Mouse (Mus musculus) midbrain, embryonic 11.5 days (tissue): ENCODE measurements around the gene 1110008L16Rik. TPM values are rescaled to one million over a fixed set of nuclear protein-coding genes. Genes with fewer than 3 reads are reported as not detected.

ENCODE experiments used
- ATAC-seq: fragments of 200-750 bp; cut with Nextera tagmentation; 2 replicates; pipeline ENCODE4 v1.8.0; 2017; ENCODE audit warnings: moderate TSS enrichment, moderate library complexity; ENCODE audit not compliant: low FRiP score
- DNase-seq: peaks from one replicate; pipeline ENCODE4 v3.0.0; 2015; ENCODE audit warnings: low spot score; ENCODE audit errors: missing footprints
- H3K27ac ChIP-seq: fragments of 300-500 bp; sonication (generic); 2 replicates; pipeline ENCODE4 v1.5.1; 2014; ENCODE audit warnings: low read depth, low read length
- H3K27me3 ChIP-seq: fragments of 300-500 bp; sonication (generic); 2 replicates; pipeline ENCODE4 v1.6.1; 2014; ENCODE audit warnings: mild to moderate bottlenecking, low read length, moderate library complexity, mixed read lengths; ENCODE audit not compliant: control insufficient read depth, insufficient read depth
- H3K36me3 ChIP-seq: fragments of 300-500 bp; sonication (generic); 2 replicates; pipeline ENCODE4 v1.6.1; 2014; ENCODE audit warnings: mild to moderate bottlenecking, low read length, moderate library complexity, mixed read lengths; ENCODE audit not compliant: control insufficient read depth, insufficient read depth
- H3K4me1 ChIP-seq: fragments of 300-500 bp; sonication (generic); 2 replicates; pipeline ENCODE4 v1.6.1; 2014; ENCODE audit warnings: low read length; ENCODE audit not compliant: control insufficient read depth, insufficient read depth
- H3K4me2 ChIP-seq: fragments of 300-500 bp; sonication (generic); 2 replicates; pipeline ENCODE4 v1.6.1; 2014; ENCODE audit warnings: mild to moderate bottlenecking, moderate library complexity
- H3K4me3 ChIP-seq: fragments of 300-500 bp; sonication (generic); 2 replicates; pipeline ENCODE4 v1.5.1; 2014; ENCODE audit warnings: low read depth, low read length
- H3K9ac ChIP-seq: fragments of 300-500 bp; sonication (generic); 2 replicates; pipeline ENCODE4 v1.6.1; 2014; ENCODE audit warnings: low read length
- H3K9me3 ChIP-seq: fragments of 300-500 bp; sonication (generic); 2 replicates; pipeline ENCODE4 v1.6.1; 2016; ENCODE audit warnings: low read length; ENCODE audit not compliant: control insufficient read depth
- WGBS: fragments of 180-500 bp; shearing (Covaris S2); extraction: QIAGEN DNeasy Blood & Tissue Kit; methylation state at CpG from one replicate; pipeline ENCODE4 v1.1.7; 2014; 5-methylcytosine and 5-hydroxymethylcytosine counted together
- polyA plus RNA-seq: library from polyadenylated mRNA; unstranded; fragments of >200 nt; fragmentation: Nextera tagmentation; extraction: Ambion mirVana; gene quantifications from 2 replicates; pipeline ENCODE4 v1.2.1, GENCODE M21; 2014

The 1110008L16Rik gene
- polyA plus RNA-seq, 1 experiment from 2014 or later = 17.9 TPM

- Histone ChIP-seq H3K36me3 (no peaks in the 10 kb centered on the region), H3K27me3 (no peaks in the 10 kb centered on the region), H3K4me2 (peak within 1 kb of the TSS; percentile 65), H3K4me3 (peak within 1 kb of the TSS; percentile 65), H3K4me1 (peaks cover 15% of the 10 kb centered on the region), H3K9me3 (no peaks in the 10 kb centered on the region), H3K27ac (peak within 1 kb of the TSS; percentile 42), H3K9ac (peak within 1 kb of the TSS; percentile 82)
- whole genome bisulfite sequencing = under 1% methylated on average over 55 of the region's 55 CpGs
- peak; percentile 94 for ATAC-seq
- peak; percentile 98 for DNase-seq
These were observed 3.4 kb downstream of the 1110008L16Rik start, which contains the start of gene Ppp2r3c for GRCm38 (mm10) chr12:55302485-55303441. Ppp2r3c (minus strand) TSS chr12:55302998.

- no peak overlapping the region for H3K4me3 ChIP-seq
- no peaks in the 10 kb centered on the region for H3K36me3 ChIP-seq
- H3K9me3 ChIP-seq = no peaks in the 10 kb centered on the region
- H3K4me2 ChIP-seq = no peak overlapping the region
- ATAC-seq (no peak), DNase-seq (peak; percentile 28)
- peaks cover 6% of the 10 kb centered on the region for H3K4me1 ChIP-seq
- H3K9ac ChIP-seq = no peak overlapping the region
- no peaks in the 10 kb centered on the region for H3K27me3 ChIP-seq
- WGBS = 95% methylated on average over 4 of the region's 4 CpGs
- no peak overlapping the region for H3K27ac ChIP-seq
These were observed 7.0 kb downstream of the 1110008L16Rik start for GRCm38 (mm10) chr12:55306371-55306770.

- Histone ChIP-seq H3K4me1 (no peaks in the 10 kb centered on the region), H3K9me3 (no peaks in the 10 kb centered on the region), H3K4me2 (no peak overlapping the region), H3K9ac (no peak overlapping the region), H3K27ac (no peak overlapping the region), H3K36me3 (no peaks in the 10 kb centered on the region), H3K27me3 (no peaks in the 10 kb centered on the region), H3K4me3 (no peak overlapping the region)
- ATAC-seq (no peak), DNase-seq (peak; percentile 72)
- WGBS = 81% methylated on average over 6 of the region's 6 CpGs
These were observed 8.2 kb downstream of the 1110008L16Rik start for GRCm38 (mm10) chr12:55307566-55307965.

DNA sequence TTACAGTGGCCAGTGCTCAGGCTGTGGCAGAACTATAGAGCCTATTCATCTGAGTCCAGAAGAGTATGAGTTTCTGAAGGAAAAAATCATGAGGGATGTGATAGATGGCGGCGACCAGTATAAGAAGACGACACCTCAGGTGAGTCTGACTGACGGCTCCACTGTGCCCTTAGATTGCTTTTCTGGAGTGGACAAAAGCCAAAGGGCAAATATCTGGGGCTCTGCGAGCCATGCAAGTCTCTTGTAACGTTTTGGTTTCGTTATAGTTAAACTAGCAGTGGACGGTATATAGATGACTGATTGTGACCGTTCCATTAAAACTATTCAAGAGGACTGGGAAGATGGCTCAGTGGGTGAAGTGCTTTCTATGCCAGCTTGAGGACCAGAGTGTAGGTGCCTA lies 9.4 kb downstream of the 1110008L16Rik start:
- no peaks in the 10 kb centered on the region for H3K36me3 ChIP-seq
- 91% methylated on average over 9 of the region's 9 CpGs for WGBS

DNA sequence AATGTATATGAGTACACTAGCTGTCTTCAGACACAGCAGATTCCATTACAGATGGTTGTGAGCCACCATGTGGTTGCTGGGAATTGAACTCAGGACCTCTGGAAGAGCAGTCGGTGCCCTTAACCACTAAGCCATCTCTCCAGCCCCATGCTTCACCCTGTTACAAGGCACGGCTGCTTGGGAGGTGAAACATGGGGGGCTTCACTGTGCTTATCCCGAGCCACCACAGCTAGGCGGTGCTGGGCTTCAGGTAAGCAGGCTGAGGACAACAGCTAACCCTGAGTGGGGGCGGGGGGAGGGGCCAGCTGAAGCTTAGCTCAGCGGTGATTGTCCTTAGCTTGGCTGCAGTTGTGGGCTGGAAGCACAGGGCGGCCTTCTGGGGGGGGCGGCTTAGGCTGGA lies 10.1 kb downstream of the 1110008L16Rik start:
- WGBS = 68% methylated on average over 8 of the region's 8 CpGs

More for the DNA sequence above, 9.4 kb downstream of the 1110008L16Rik start:
- H3K27me3 ChIP-seq = no peaks in the 10 kb centered on the region
- no peak overlapping the region for H3K27ac ChIP-seq
- no peak overlapping the region for H3K4me2 ChIP-seq
- H3K9me3 ChIP-seq = no peaks in the 10 kb centered on the region
- no peak overlapping the region for H3K4me3 ChIP-seq
- no peak overlapping the region for H3K9ac ChIP-seq
- ATAC-seq (no peak), DNase-seq (no peak)
- H3K4me1 ChIP-seq = no peaks in the 10 kb centered on the region

GRCm38 (mm10) chr12:55311841-55312240 lies 12.5 kb downstream of the 1110008L16Rik start:
- no peak overlapping the region for H3K27ac ChIP-seq
- 88% methylated on average over 7 of the region's 7 CpGs for WGBS
- no peak overlapping the region for H3K9ac ChIP-seq
- H3K9me3 ChIP-seq = no peaks in the 10 kb centered on the region
- no peak overlapping the region for H3K4me2 ChIP-seq
- H3K36me3 ChIP-seq = no peaks in the 10 kb centered on the region
- H3K27me3 ChIP-seq = no peaks in the 10 kb centered on the region
- DNase-seq (no peak), ATAC-seq (no peak)
- H3K4me3 ChIP-seq = no peak overlapping the region
- no peaks in the 10 kb centered on the region for H3K4me1 ChIP-seq

More for the DNA sequence above, 10.1 kb downstream of the 1110008L16Rik start:
- H3K4me2 ChIP-seq = no peak overlapping the region
- H3K27ac ChIP-seq = no peak overlapping the region
- no peaks in the 10 kb centered on the region for H3K36me3 ChIP-seq
- no peak overlapping the region for H3K9ac ChIP-seq
- DNase-seq (no peak), ATAC-seq (no peak)
- H3K4me3 ChIP-seq = no peak overlapping the region
- no peaks in the 10 kb centered on the region for H3K27me3 ChIP-seq
- no peaks in the 10 kb centered on the region for H3K9me3 ChIP-seq
- H3K4me1 ChIP-seq = no peaks in the 10 kb centered on the region

DNA sequence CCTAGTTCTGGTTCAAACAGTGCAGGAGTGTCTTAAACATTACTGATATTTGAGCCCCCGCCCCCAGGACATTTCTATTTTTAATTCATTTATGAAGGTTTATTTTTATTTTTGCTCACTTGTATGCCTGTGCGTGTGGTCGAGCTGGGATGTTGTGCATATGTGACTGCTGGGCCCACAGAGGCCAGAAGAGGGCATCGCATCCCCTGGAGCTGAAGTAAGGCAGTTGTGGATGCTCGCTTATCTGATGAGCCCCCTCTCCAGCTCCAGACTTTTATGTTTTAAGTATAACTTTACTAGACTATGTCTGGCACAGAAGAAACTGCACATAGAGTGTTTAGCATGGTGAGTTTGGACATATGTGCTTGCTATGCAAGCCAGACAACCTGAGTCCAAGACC lies 14.5 kb downstream of the 1110008L16Rik start:
- Histone ChIP-seq H3K4me1 (no peaks in the 10 kb centered on the region), H3K27me3 (no peaks in the 10 kb centered on the region), H3K9me3 (no peaks in the 10 kb centered on the region), H3K9ac (no peak overlapping the region), H3K36me3 (no peaks in the 10 kb centered on the region), H3K4me3 (no peak overlapping the region), H3K4me2 (no peak overlapping the region), H3K27ac (no peak overlapping the region)
- no peak for DNase-seq
- ATAC-seq = no peak
- WGBS = 89% methylated on average over 5 of the region's 5 CpGs

GRCm38 (mm10) chr12:55315192-55315591 lies 15.8 kb downstream of the 1110008L16Rik start:
- Histone ChIP-seq H3K4me1 (no peaks in the 10 kb centered on the region), H3K4me2 (no peak overlapping the region), H3K27me3 (no peaks in the 10 kb centered on the region), H3K9me3 (no peaks in the 10 kb centered on the region), H3K27ac (no peak overlapping the region), H3K36me3 (no peaks in the 10 kb centered on the region), H3K9ac (no peak overlapping the region), H3K4me3 (no peak overlapping the region)
- ATAC-seq (no peak), DNase-seq (peak; percentile 94)
- WGBS = 57% methylated on average over 5 of the region's 5 CpGs

DNA sequence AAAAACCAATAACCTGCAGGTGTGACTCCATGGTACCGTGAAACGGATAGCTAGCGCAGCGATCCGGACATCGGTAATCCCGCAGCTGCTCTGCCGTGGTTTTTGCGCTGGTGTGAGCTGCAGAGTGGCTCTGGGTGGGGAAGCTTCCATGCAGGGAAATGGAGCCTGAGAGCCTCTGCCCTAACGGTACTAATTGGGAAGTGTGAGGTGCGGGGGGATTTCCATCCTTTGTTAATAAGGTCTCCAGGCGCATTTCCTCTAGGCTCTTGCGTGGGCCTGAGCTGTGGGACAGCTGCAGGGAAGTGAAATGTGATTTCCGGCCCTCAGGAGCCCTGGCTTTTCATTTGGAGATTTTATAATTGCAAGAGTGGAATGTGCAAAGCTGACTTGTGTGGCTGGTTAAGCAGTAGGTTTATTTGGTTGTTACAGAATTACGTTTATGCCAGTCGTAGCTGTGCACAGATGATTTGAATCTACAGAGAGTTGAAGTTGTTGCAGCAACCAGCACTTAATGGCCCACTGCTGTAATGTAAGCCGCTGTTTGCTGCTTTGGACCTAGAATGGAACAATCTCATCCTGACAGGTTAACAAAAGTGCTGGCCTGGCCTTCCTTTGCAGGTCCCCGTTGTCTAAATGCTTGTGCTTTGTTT lies 22.4 kb downstream of the 1110008L16Rik start:
- H3K9ac ChIP-seq = no peak overlapping the region
- H3K36me3 ChIP-seq = no peaks in the 10 kb centered on the region
- no peak overlapping the region for H3K4me2 ChIP-seq
- 89% methylated on average over 18 of the region's 18 CpGs for WGBS
- no peaks in the 10 kb centered on the region for H3K9me3 ChIP-seq
- no peaks in the 10 kb centered on the region for H3K4me1 ChIP-seq
- no peak overlapping the region for H3K4me3 ChIP-seq
- DNase-seq = no peak
- no peak overlapping the region for H3K27ac ChIP-seq
- no peaks in the 10 kb centered on the region for H3K27me3 ChIP-seq
- ATAC-seq = no peak
